Comparison of ENCODE assay signal across 8 mouse cellular contexts in the genomic region with DNA sequence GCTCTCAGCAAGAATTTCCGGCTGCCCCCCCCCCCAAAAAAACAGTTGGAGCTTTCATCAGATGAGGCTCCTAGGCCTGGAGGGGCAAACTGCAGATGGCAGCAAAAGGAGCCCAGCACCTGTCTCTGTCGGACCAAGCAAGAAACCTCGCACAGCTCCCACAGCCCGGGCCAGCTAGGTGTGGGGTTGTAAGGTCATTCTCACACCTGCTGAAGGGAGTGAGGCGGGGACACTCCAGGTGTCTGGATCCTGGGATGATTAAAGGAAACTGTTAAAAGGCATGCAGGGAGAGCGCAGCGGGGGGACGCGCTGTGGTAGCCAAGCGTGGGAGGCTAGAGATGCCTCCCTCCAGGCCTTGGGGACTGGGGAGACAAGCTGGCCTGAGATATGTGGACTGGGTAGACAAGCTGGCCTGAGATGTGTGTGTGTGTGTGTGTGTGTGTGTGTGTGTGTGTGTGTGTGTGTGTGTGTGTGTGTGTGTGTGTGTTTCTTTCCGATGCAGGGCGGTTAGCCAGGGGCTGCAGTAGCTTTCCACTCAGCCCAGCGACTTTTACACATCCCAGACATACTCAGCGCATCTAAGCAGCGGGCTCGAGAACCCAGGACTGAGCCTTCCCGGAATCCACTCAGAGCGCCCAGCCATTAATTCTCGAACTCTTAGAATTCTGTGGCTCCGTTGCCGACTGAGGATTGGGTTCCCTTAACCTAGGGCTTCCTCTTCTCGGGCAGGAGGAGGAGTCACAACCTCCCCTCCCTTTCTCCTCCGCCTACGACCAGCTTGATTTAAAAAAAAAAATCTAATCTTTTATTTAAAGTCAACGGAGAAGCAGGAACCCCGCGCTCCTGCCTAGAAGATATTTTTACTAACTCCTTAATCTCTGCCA. TPM values are rescaled to one million over a fixed set of nuclear protein-coding genes. Genes with fewer than 3 reads are reported as not detected.
DNase-seq lines count a peak whose midpoint lies in the region; ATAC-seq and TF ChIP-seq lines count a peak whose summit lies in the region.

No protein-coding gene starts in this region.

- no peaks in the 10 kb centered on the region for H3K27me3 ChIP-seq in hindbrain, postnatal 0 days (ENCODE audit: insufficient read depth, low read length)

- peak; percentile 67 for DNase-seq in ZHBTc4 (ENCODE audit: low read depth, low spot score)
- DNase-seq in cerebellum, postnatal 36 days: peak; percentile 42 to 48
- peak; percentile 6 to 14 for DNase-seq in gastrocnemius, adult 8-10 months (ENCODE audit: low spot score in 2 of 2)
- peak; percentile 27 for DNase-seq in hindbrain, postnatal 0 days (ENCODE audit: low spot score)
- DNase-seq in left cerebral cortex, postnatal 25 days (ENCODE audit: low spot score in 2 of 2): peak; percentile 15 to 27
- peak; percentile 9 for DNase-seq in right cerebral cortex, postnatal 14 days
- DNase-seq in yolk sac, embryonic 10.5 days (ENCODE audit: low spot score): peak; percentile 58

- no peaks in the 10 kb centered on the region for H3K9me3 ChIP-seq in hindbrain, postnatal 0 days (ENCODE audit: low read length)

- TF ChIP-seq CTCF in hindbrain, postnatal 0 days (IDR thresholded peaks at IDR 0.05; ENCODE audit: low read depth): no peak

- H3K4me3 ChIP-seq in hindbrain, postnatal 0 days (ENCODE audit: low read length): peak overlapping the region; percentile 55

- 35% methylated on average over 27 of the region's 27 CpGs for WGBS in hindbrain, postnatal 0 days

- intact Hi-C loops in left cerebral cortex, postnatal 25 days (cut with DNase I): loop anchor here (10.0 kb wide), 1 partner anchor 99 kb away; no protein-coding TSS in a partner anchor

- no peaks in the 10 kb centered on the region for H3K36me3 ChIP-seq in hindbrain, postnatal 0 days (ENCODE audit: insufficient read depth, low read length)

- no peak for ATAC-seq in hindbrain, postnatal 0 days
- peak; percentile 54 for ATAC-seq in megakaryocyte progenitor cell, adult 5-6 weeks (replicated peaks; ENCODE audit: poor library complexity)

- H3K4me1 ChIP-seq in hindbrain, postnatal 0 days (ENCODE audit: insufficient read depth, low read length): no peaks in the 10 kb centered on the region

- H3K4me2 ChIP-seq in hindbrain, postnatal 0 days (ENCODE audit: low read depth, low read length): peak overlapping the region; percentile 58

- H3K9ac ChIP-seq in hindbrain, postnatal 0 days (replicated peaks; ENCODE audit: low read length): no peak overlapping the region; the same call in 1 of the 2 replicates

- peak overlapping the region; percentile 78 for H3K27ac ChIP-seq in hindbrain, postnatal 0 days

RNA-seq across cellular contexts. Expression of gene Rps6ka3, which starts 44.1 kb away (rescaled TPM):
- 10 to 100 TPM; 43.2 to 61.1 (median 49.8) TPM for total RNA-seq in gastrocnemius, adult 8-10 months (2022)
- 18.1 and 20.1 TPM in 2 replicates for total RNA-seq in hindbrain, postnatal 0 days (2014; rRNA removed)
- 3.5 and 4.0 TPM in 2 replicates for polyA plus RNA-seq in hindbrain, postnatal 0 days (2015; fragmentation: Nextera tagmentation; extraction: Ambion mirVana)
- total RNA-seq in left cerebral cortex, postnatal 25 days (2021): 10 to 100 TPM; 54.8 to 63.5 TPM
- total RNA-seq in megakaryocyte progenitor cell, adult 5-6 weeks (2015): 60.2 and 64.4 TPM in 2 replicates
- total RNA-seq in megakaryocyte progenitor cell, adult 5-6 weeks (2017): 28.0 and 35.8 TPM in 2 replicates

Comparison
In these comparisons a context has a peak if more than half of its experiments do, and no peak if none do; other contexts are left out.
1. DNase-seq: peak in every context shown above with its lines; median percentile 67 in ZHBTc4; 58 in yolk sac, embryonic 10.5 days; 45 in cerebellum, postnatal 36 days; 27 in hindbrain, postnatal 0 days; 21 in left cerebral cortex, postnatal 25 days; 10 in gastrocnemius, adult 8-10 months; 9 in right cerebral cortex, postnatal 14 days.